ENCODE assay signal across 16 mouse cellular contexts in the genomic region with DNA sequence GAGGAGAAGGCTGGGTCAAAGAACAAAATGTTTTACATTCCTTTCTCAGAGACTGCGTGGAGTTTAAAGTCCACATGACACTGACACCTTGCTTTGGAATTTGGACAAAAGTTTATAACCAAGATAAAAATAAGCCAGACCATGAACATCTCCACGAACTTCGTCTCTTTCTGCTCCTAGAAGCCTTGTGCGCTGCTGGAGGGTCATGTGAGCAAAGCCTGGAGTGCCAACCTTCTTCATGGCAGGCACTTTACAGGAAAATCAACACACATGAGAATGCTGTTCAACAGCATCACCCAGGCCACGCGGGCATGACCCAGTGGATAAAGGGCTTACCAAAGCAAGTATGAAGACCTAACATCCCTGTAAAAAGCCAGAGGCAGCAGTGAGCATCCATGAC.
DNase-seq lines count a peak whose midpoint lies in the region; ATAC-seq lines count a peak whose summit lies in the region.
"Had no signal": no experiment of that assay in that cellular context is flagged by ENCODE, and none has a peak within 500 bp of the region (broad histone marks: within the 10 kb centered on the region; RNA-seq: fewer than 3 reads in every experiment).

No protein-coding gene starts in this region.

- no peak overlapping the region for H3K9ac ChIP-seq in hindbrain, embryonic 14.5 days
- H3K9ac ChIP-seq: embryonic facial prominence, embryonic 12.5 days; heart, embryonic 15.5 days; liver, embryonic 12.5 days; midbrain, embryonic 13.5 days had no signal

- H3K4me3 ChIP-seq in hindbrain, embryonic 14.5 days (replicated peaks; ENCODE audit: low read length), result no peak overlapping the region
- H3K4me3 ChIP-seq: embryonic facial prominence, embryonic 12.5 days; heart, embryonic 15.5 days; limb, embryonic 10.5 days; liver, embryonic 12.5 days; midbrain, embryonic 13.5 days; myocyte had no signal

- ATAC-seq in hindbrain, embryonic 14.5 days (ENCODE audit: low FRiP score), result no peak
- ATAC-seq: liver, embryonic 12.5 days; midbrain, embryonic 13.5 days had no signal

- no peak overlapping the region for H3K4me2 ChIP-seq in hindbrain, embryonic 14.5 days (replicated peaks)
- H3K4me2 ChIP-seq: embryonic facial prominence, embryonic 12.5 days; heart, embryonic 15.5 days; liver, embryonic 12.5 days; midbrain, embryonic 13.5 days had no signal

- whole genome bisulfite sequencing in hindbrain, embryonic 14.5 days, result 96% methylated on average over 6 of the region's 6 CpGs

- H3K27ac ChIP-seq in hindbrain, embryonic 14.5 days, result no peak overlapping the region
- H3K27ac ChIP-seq: embryonic facial prominence, embryonic 12.5 days; heart, embryonic 15.5 days; limb, embryonic 10.5 days; liver, embryonic 12.5 days; midbrain, embryonic 13.5 days had no signal

- no peaks in the 10 kb centered on the region for H3K36me3 ChIP-seq in hindbrain, embryonic 14.5 days (replicated peaks; ENCODE audit: control insufficient read depth, insufficient read depth)
- H3K36me3 ChIP-seq: embryonic facial prominence, embryonic 12.5 days; heart, embryonic 15.5 days; limb, embryonic 10.5 days; liver, embryonic 12.5 days; midbrain, embryonic 13.5 days had no signal

- H3K9me3 ChIP-seq in hindbrain, embryonic 14.5 days (ENCODE audit: control insufficient read depth, low read length), result no peaks in the 10 kb centered on the region
- H3K9me3 ChIP-seq: embryonic facial prominence, embryonic 12.5 days; heart, embryonic 15.5 days; limb, embryonic 10.5 days; midbrain, embryonic 13.5 days had no signal

- no peaks in the 10 kb centered on the region for H3K27me3 ChIP-seq in hindbrain, embryonic 14.5 days (ENCODE audit: control insufficient read depth, insufficient read depth, low read length)
- H3K27me3 ChIP-seq: CH12.LX; embryonic facial prominence, embryonic 12.5 days; heart, embryonic 15.5 days; liver, embryonic 12.5 days; midbrain, embryonic 13.5 days had no signal

- H3K4me1 ChIP-seq in hindbrain, embryonic 14.5 days (replicated peaks; ENCODE audit: control insufficient read depth, insufficient read depth, low read length), result no peaks in the 10 kb centered on the region
- H3K4me1 ChIP-seq: embryonic facial prominence, embryonic 12.5 days; limb, embryonic 10.5 days; liver, embryonic 12.5 days; midbrain, embryonic 13.5 days had no signal

- peak; percentile 28 for DNase-seq in 3134 (ENCODE audit: extremely low read depth, insufficient read length, low spot score)
- DNase-seq in 3T3-L1 (ENCODE audit: low read depth, low spot score), result peak; percentile 52
- DNase-seq in kidney, adult 18-20 months, result peak; percentile 61
- peak; percentile 54 to 72 for DNase-seq in kidney, postnatal 25 days
- no peak for DNase-seq in Muller cell, postnatal 12 days (ENCODE audit: inconsistent ontology term)
- no peak for DNase-seq in right cerebral cortex, postnatal 10 days (ENCODE audit: low spot score in 2 of 2)
- DNase-seq in hindbrain, embryonic 14.5 days (ENCODE audit: low spot score), result no peak
- DNase-seq: cerebellum, adult 11-12 months; right cerebral cortex, postnatal 14 days had no signal

Comparison
In these comparisons a context has a peak if more than half of its experiments do, and no peak if none do; other contexts are left out.
1. DNase-seq: peak in 3134 (single experiment), 3T3-L1 (single experiment), kidney, adult 18-20 months (single experiment) and kidney, postnatal 25 days (2 of 2); none in Muller cell, postnatal 12 days (single experiment), right cerebral cortex, postnatal 10 days (0 of 2) and hindbrain, embryonic 14.5 days (single experiment).